Mouse (Mus musculus) intestine, embryonic 16.5 days (tissue): ENCODE data around the gene Zfp366. TPM values are rescaled to one million over a fixed set of nuclear protein-coding genes. Genes with fewer than 3 reads are reported as not detected.

Experiments used
- ATAC-seq: fragments of 200-750 bp; cut with Nextera tagmentation; 2 replicates; pipeline ENCODE4 v1.8.0; 2017; ENCODE audit warnings: moderate TSS enrichment, moderate library complexity
- H3K27ac ChIP-seq: fragments of 300-500 bp; sonication (generic); 2 replicates; pipeline ENCODE4 v1.5.1; 2014; ENCODE audit warnings: mild to moderate bottlenecking, low read length
- H3K27me3 ChIP-seq: fragments of 300-500 bp; sonication (generic); replicated peaks from 2 replicates; pipeline ENCODE4 v1.6.1; 2014; ENCODE audit warnings: low read length, control low read depth, mixed read lengths; ENCODE audit not compliant: control insufficient read depth, insufficient read depth
- H3K36me3 ChIP-seq: fragments of 300-500 bp; sonication (generic); 2 replicates; pipeline ENCODE4 v1.6.1; 2014; ENCODE audit warnings: low read length, control low read depth; ENCODE audit not compliant: control insufficient read depth, insufficient read depth
- H3K4me1 ChIP-seq: fragments of 300-500 bp; sonication (generic); 2 replicates; pipeline ENCODE4 v1.6.1; 2014; ENCODE audit warnings: low read length, control low read depth, mixed read lengths; ENCODE audit not compliant: control insufficient read depth, insufficient read depth
- H3K4me2 ChIP-seq: fragments of 300-500 bp; sonication (generic); 2 replicates; pipeline ENCODE4 v1.6.1; 2014; ENCODE audit warnings: low read depth, low read length, control low read depth
- H3K4me3 ChIP-seq: fragments of 300-500 bp; sonication (generic); 2 replicates; pipeline ENCODE4 v1.5.1; 2014; ENCODE audit warnings: mild to moderate bottlenecking, low read length
- H3K9ac ChIP-seq: fragments of 300-500 bp; sonication (generic); 2 replicates; pipeline ENCODE4 v1.6.1; 2014; ENCODE audit warnings: low read depth, low read length
- H3K9me3 ChIP-seq: fragments of 300-500 bp; sonication (generic); 2 replicates; pipeline ENCODE4 v1.6.1; 2016; ENCODE audit warnings: low read length, control low read depth; ENCODE audit not compliant: control insufficient read depth
- WGBS: fragments of 180-500 bp; shearing (Covaris S2); extraction: QIAGEN DNeasy Blood & Tissue Kit; methylation state at CpG from one replicate; pipeline ENCODE4 v1.1.7; 2014; 5-methylcytosine and 5-hydroxymethylcytosine counted together
- polyA plus RNA-seq: library from polyadenylated mRNA; unstranded; fragments of >200 nt; fragmentation: Nextera tagmentation; extraction: Ambion mirVana; gene quantifications from 2 replicates; pipeline ENCODE4 v1.2.1, GENCODE M21; 2015

The Zfp366 gene
- polyA plus RNA-seq, 1 experiment from 2014 or later: 0.50 TPM

DNA sequence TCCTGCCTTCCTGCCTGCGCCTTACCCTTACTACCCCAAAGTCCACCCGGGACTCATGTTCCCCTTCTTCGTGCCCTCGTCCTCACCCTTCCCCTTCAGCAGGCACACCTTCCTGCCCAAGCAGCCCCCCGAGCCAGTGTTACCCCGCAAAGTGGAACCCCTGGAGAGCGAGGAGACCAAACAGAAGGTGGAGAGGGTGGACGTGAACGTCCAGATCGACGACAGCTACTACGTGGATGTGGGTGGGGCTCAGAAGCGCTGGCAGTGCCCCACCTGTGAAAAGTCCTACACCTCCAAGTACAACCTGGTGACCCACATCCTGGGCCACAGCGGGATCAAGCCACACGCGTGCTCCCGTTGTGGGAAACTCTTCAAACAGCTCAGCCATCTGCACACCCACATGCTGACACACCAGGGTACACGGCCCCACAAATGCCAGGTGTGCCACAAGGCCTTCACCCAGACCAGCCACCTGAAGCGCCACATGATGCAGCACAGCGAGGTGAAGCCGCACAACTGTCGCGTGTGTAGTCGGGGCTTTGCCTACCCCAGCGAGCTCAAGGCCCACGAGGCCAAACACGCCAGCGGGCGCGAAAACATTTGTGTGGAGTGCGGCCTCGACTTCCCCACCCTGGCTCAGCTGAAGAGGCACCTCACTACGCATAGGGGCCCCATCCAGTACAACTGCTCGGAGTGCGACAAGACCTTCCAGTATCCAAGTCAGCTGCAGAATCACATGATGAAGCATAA is 44.4 kb downstream of the Zfp366 start:
- no peaks in the 10 kb centered on the region for H3K27me3 ChIP-seq
- no peak overlapping the region for H3K4me2 ChIP-seq
- no peak overlapping the region for H3K4me3 ChIP-seq
- H3K4me1 ChIP-seq: 0 out of 2 replicates have a peak, but pooled peaks cover 7% of the 10 kb centered on the region
- 94% methylated on average over 35 of the region's 35 CpGs for WGBS
- H3K27ac ChIP-seq: 0 out of 2 replicates have a peak overlapping the region, but pooled peaks have one; percentile 19
- H3K9me3 ChIP-seq: no peaks in the 10 kb centered on the region
- no peaks in the 10 kb centered on the region for H3K36me3 ChIP-seq
- ATAC-seq: no peak
- no peak overlapping the region for H3K9ac ChIP-seq

DNA sequence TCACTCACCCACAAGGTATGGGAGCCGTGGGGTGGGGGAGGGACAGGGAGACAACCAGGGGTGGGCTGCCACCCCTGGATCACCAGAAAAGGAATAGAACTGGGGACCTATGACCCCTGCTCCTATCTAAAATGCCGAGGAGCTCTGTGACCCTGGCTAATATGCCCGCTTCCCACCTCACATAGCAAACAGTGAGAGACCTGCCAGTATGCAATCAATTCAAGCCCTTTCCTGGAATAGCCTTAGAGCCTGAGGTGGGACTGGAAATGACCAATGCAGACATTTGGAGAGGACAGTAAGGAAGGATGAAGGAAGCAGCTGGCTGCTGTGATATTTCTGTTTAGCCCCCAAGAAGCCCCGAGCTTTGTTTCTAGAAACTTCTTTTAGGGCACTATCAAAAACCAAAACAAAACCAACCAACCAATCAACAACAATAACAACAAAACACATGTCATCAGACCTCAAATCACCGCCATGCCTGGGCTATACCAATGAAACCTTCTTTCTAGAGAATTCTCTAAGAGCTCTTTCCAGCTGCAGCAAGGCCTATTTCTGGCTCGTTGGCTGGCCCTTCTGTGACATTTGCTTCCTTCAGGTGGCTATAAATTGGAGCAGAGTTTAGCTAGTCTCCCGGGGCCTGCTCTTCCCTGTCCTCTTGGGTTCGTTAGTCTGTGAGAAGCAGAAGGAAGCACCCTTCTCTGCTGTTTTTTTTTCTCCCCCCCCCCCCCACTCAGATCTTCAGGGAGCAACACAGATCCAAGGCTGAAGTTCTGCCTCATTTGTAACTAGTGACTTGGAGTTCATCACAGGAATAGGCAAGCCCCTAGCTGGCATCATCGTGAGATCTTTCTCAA is 45.2 kb downstream of the Zfp366 start:
- WGBS: 65% methylated on average over 9 of the region's 9 CpGs
- ATAC-seq: no peak
- H3K27ac ChIP-seq: peak overlapping the region; percentile 19; the same call in 1 of the 2 replicates

DNA sequence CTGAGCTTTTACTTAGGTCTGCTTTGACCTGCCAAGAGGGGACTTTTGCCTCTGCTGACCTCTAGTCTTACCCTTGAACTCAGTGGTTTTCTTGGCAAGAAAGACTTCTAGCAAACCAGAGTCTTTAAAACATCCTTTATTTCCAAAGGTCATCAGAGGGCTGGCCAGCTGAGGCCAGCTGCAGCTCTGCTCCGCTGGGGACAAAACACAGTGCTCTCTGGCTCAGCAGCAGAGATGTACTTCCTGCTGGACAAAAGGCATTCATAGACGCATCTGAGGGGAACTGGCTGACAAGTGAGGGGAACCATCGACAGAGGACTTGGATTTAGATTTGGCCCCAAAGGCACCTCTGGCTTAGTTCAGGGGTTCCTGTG is 45.9 kb downstream of the Zfp366 start:
- Histone ChIP-seq H3K27ac (peak overlapping the region; percentile 5; the same call in 1 of the 2 replicates), H3K4me2 (no peak overlapping the region), H3K27me3 (no peaks in the 10 kb centered on the region), H3K4me3 (no peak overlapping the region), H3K36me3 (no peaks in the 10 kb centered on the region), H3K4me1 (0 out of 2 replicates have a peak, but pooled peaks cover 7% of the 10 kb centered on the region), H3K9me3 (no peaks in the 10 kb centered on the region), H3K9ac (no peak overlapping the region)
- WGBS: 44% methylated on average over 3 of the region's 3 CpGs
- ATAC-seq: no peak

More for the DNA sequence above, 45.2 kb downstream of the Zfp366 start:
- 0 out of 2 replicates have a peak, but pooled peaks cover 7% of the 10 kb centered on the region for H3K4me1 ChIP-seq
- H3K9me3 ChIP-seq: no peaks in the 10 kb centered on the region
- H3K4me3 ChIP-seq: no peak overlapping the region
- H3K9ac ChIP-seq: no peak overlapping the region
- H3K4me2 ChIP-seq: no peak overlapping the region
- no peaks in the 10 kb centered on the region for H3K36me3 ChIP-seq
- no peaks in the 10 kb centered on the region for H3K27me3 ChIP-seq

DNA sequence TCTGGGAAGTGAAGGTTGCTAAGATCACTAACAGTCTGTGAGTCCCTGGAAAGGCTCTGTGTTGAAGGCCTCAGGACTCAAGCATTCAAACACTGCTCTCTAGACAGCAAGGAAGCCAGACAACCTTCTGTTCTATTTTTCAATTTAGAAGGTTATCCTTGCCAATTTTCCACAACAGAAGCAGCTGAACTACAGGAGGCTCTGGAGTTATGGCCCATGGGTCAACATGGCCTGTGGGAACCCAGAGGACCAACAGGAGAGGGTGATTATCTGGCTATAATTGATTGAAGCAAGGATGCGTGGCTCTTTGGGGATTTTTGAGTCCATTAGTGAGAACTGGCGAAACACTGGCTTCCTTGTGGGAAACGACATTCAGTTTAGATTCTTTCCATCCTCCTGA is 48.7 kb downstream of the Zfp366 start:
- Histone ChIP-seq H3K4me1 (peaks cover 5% of the 10 kb centered on the region; the same call in 1 of the 2 replicates), H3K36me3 (no peaks in the 10 kb centered on the region), H3K4me2 (no peak overlapping the region), H3K9me3 (no peaks in the 10 kb centered on the region), H3K4me3 (no peak overlapping the region), H3K9ac (no peak overlapping the region), H3K27me3 (no peaks in the 10 kb centered on the region), H3K27ac (peak overlapping the region; percentile 9; the same call in 1 of the 2 replicates)
- ATAC-seq: no peak
- 66% methylated on average over 3 of the region's 3 CpGs for WGBS

DNA sequence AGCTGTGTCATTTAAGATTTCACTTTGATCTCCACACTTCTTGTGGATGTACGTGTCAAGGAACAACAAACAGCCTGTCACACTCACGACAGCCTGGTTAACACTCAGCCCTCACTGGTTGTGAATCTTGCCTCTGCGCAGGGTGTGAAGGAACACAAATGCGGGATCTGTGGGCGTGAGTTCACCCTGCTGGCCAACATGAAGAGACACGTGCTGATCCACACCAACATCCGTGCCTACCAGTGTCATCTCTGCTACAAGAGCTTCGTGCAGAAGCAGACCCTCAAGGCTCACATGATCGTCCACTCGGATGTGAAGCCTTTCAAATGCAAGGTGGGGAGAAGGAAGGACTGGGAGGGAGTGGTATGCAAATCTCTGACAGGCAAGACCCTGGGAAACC is 49.3 kb downstream of the Zfp366 start:
- Histone ChIP-seq H3K9me3 (no peaks in the 10 kb centered on the region), H3K9ac (no peak overlapping the region), H3K4me1 (peaks cover 11% of the 10 kb centered on the region), H3K36me3 (no peaks in the 10 kb centered on the region), H3K27ac (no peak overlapping the region), H3K27me3 (no peaks in the 10 kb centered on the region), H3K4me3 (no peak overlapping the region), H3K4me2 (no peak overlapping the region)
- WGBS: 74% methylated on average over 10 of the region's 10 CpGs
- ATAC-seq: no peak

DNA sequence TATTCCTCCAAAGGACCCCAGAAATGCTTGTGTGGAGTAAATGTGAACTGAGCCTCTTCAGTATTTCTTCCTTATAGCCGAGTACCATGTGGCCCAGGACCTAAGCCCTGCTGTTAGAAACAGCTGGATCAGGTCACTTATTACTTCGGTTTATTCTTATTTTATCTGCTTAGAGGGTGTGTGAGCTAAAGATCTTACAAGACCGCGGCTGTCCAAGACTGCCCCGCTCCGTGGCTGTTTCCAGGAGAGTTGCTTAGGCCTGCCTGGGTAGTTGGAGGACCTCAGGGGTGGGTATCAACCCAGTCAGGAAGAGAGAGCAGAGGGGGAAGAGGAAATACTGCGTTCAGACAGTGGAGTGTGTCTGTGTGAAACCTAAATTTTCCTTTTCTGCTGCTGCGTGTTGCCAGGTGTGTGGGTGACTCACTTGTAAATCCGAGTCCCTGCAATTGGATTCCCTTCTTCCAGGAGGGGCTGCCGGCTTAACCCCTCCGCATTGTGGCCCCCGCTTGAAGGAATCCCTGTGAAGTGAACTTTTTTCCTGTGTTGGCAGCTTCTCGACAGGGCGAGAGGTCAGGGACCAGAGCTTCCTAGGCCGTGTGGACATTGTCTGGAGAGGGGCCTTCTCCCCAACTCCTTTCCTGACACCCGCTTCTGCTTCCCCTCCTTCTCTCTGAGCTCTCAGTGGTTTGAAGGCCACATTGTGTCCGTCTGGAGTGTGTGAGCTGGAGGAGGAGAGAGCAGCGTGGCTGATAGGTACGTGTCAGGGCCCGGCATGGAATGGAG is 51.0 kb downstream of the Zfp366 start:
- no peak overlapping the region for H3K4me2 ChIP-seq
- no peak overlapping the region for H3K9ac ChIP-seq
- peak overlapping the region; percentile 42; the same call in 1 of the 2 replicates for H3K27ac ChIP-seq

DNA sequence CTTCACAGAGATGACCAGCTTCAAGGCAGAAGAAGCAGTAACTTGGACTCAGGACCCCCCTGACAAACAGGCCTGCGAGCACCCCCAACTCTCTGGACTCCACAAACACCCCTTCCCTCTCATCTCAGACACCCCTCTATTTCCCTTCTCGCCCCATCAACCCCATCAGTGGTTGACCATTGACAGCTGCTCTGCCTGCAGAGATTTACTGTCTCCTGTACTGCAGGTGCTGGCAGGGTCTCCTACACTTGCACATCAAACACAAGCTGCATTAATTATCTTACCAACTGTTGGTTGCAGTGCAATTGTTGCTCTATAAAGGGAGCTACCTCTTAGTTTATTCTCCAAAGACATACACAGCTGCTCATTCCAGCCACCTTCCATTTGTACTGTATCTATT is 51.6 kb downstream of the Zfp366 start:
- 91% methylated on average over 2 of the region's 2 CpGs for WGBS
- Histone ChIP-seq H3K9me3 (no peaks in the 10 kb centered on the region), H3K9ac (no peak overlapping the region), H3K4me3 (no peak overlapping the region), H3K27me3 (no peaks in the 10 kb centered on the region), H3K4me1 (peaks cover 12% of the 10 kb centered on the region), H3K4me2 (no peak overlapping the region), H3K27ac (peak overlapping the region; percentile 42; the same call in 1 of the 2 replicates), H3K36me3 (no peaks in the 10 kb centered on the region)
- no peak for ATAC-seq

More for the DNA sequence above, 51.0 kb downstream of the Zfp366 start:
- peaks cover 12% of the 10 kb centered on the region for H3K4me1 ChIP-seq
- WGBS: 69% methylated on average over 20 of the region's 20 CpGs
- H3K4me3 ChIP-seq: no peak overlapping the region
- H3K9me3 ChIP-seq: no peaks in the 10 kb centered on the region
- H3K27me3 ChIP-seq: no peaks in the 10 kb centered on the region
- no peak for ATAC-seq
- H3K36me3 ChIP-seq: no peaks in the 10 kb centered on the region

DNA sequence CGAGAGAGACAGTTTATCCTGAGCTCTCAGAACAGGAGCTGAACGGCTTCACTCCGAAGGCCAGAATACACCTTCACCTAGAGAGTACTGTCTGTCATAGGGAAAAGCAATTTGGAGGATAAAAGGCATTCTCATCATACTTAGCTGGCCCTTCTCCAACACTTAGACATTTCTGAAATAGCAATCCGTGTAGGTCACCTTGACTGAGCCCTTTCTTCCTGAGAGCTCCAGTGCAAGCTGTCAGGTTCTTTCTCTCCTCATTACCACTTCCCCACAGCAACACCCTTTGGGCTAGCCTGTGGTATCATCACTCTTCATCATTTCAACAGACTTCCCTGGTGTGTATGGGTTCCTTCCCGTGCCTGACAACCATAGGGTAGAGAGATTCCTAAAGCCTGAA is 52.5 kb downstream of the Zfp366 start:
- Histone ChIP-seq H3K27me3 (no peaks in the 10 kb centered on the region), H3K9me3 (no peaks in the 10 kb centered on the region), H3K9ac (no peak overlapping the region), H3K36me3 (no peaks in the 10 kb centered on the region), H3K27ac (peak overlapping the region; percentile 93), H3K4me3 (no peak overlapping the region), H3K4me2 (no peak overlapping the region), H3K4me1 (peaks cover 12% of the 10 kb centered on the region)
- 76% methylated on average over 5 of the region's 5 CpGs for WGBS
- ATAC-seq: no peak

DNA sequence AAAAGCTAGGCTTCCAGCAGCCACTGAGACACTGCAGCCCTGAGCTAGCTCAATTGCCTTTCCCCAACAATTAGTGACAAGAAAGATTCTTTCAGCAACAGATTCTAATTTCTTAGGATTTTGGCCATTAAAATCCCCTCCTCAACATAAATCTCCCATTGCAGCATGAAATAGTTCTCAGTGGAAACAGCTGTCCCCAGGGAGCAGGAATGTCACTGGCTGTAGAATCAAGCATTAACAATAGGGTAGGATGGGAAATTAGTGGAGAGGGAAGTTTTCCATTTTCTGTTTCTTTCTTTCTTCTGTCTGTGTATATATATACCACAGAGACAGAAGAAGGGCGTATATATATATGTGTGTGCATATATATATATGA is 53.2 kb downstream of the Zfp366 start:
- Histone ChIP-seq H3K27ac (peak overlapping the region; percentile 93), H3K9me3 (no peaks in the 10 kb centered on the region), H3K4me3 (no peak overlapping the region), H3K36me3 (no peaks in the 10 kb centered on the region), H3K4me1 (peaks cover 12% of the 10 kb centered on the region), H3K9ac (no peak overlapping the region), H3K4me2 (no peak overlapping the region), H3K27me3 (no peaks in the 10 kb centered on the region)
- no peak for ATAC-seq
- 54% methylated on average over 1 of the region's 1 CpGs for WGBS
